Mouse (Mus musculus) small intestine, adult 2 months (tissue): Measurements from ENCODE around the gene Tom1l2.

Experiments
- CTCF ChIP-seq: fragments of 200-500 bp; IDR thresholded peaks from 2 replicates; pipeline ENCODE4 v1.5.1; 2012; ENCODE audit warnings: low read depth, mild to moderate bottlenecking, control low read depth, inconsistent platforms, low read length, moderate library complexity, mixed read lengths; ENCODE audit not compliant: insufficient replicate concordance, insufficient read length; ENCODE audit errors: extremely low read depth
- POLR2A ChIP-seq: fragments of 200-500 bp; IDR thresholded peaks from 2 replicates; pipeline ENCODE4 v1.6.1; 2012; ENCODE audit warnings: low read depth, mild to moderate bottlenecking, control low read depth, inconsistent platforms, low read length, moderate library complexity

DNA sequence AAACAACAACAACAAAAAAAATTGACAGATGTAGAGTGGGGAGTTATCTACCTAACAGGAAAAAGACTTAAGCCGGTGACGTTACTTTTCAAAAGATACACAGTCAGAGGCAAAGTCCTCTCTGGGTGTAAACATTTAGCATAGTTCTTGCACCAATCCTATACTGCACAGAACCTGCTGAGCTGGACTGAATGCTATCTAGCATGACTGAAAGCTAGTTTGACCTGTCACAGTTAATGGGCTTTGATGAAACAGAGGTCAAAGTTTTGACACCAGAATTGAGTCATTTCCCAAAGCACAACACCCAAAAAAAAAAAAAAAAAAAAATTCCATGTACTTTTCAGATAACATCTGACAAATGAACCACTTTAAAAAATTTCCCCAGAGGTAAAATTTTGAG, 3.2 kb upstream of the Tom1l2 start:
- TF ChIP-seq CTCF (no peak), POLR2A (no peak)
